Mouse (Mus musculus) embryonic fibroblast, embryonic 13.5 days (primary cell): ENCODE results near the gene Actb.

Experiments used
- CTCF ChIP-seq: IDR thresholded peaks from 2 replicates; pipeline ENCODE4 v1.5.1; 2011; ENCODE audit warnings: mild to moderate bottlenecking, control low read depth, low read length, moderate library complexity, borderline replicate concordance; ENCODE audit not compliant: insufficient read depth
- POLR2A ChIP-seq: IDR thresholded peaks from 2 replicates; pipeline ENCODE4 v1.6.1; 2011; ENCODE audit warnings: low read depth, mild to moderate bottlenecking, control low read depth, low read length, moderate library complexity

GRCm38 (mm10) chr5:142891396-142891795 is 15.2 kb downstream of the Actb start:
- TF ChIP-seq POLR2A (no peak), CTCF (no peak)
